Mouse (Mus musculus) embryo, embryonic 11.5 days (tissue): ENCODE measurements around the gene Ankrd34c.

ENCODE experiments used
- DNase-seq: peaks from one replicate; pipeline ENCODE4 v3.0.0-alpha.2; 2012; ENCODE audit warnings: low read depth, low spot score

The Ankrd34c gene

DNA sequence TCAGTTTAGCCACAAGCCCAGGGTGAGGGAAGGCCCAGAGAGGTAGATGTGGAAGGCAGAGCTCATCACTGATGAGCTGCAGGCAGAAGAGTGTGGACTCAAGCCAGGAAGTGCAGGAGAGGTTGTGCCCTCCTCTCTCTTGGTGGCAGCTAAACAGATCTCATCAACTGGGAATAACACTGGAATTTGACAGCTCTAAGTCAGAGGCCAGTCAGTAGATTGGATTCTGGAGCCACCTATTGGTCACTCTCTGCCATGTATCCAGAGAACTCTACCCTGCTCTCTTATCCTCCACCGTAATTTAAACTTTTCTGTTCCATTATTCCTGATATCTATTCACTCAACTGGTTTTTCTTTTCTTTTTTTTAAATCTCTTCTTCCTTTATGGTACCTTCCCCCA is 59.3 kb downstream of the Ankrd34c start:
- DNase-seq = no peak
